Mouse (Mus musculus): ENCODE measurements around the gene Clic1. TPM values are rescaled to one million over a fixed set of nuclear protein-coding genes. Genes with fewer than 3 reads are reported as not detected.

The Clic1 gene
- polyA plus RNA-seq, 2 experiments: 103 to 229 TPM

DNA sequence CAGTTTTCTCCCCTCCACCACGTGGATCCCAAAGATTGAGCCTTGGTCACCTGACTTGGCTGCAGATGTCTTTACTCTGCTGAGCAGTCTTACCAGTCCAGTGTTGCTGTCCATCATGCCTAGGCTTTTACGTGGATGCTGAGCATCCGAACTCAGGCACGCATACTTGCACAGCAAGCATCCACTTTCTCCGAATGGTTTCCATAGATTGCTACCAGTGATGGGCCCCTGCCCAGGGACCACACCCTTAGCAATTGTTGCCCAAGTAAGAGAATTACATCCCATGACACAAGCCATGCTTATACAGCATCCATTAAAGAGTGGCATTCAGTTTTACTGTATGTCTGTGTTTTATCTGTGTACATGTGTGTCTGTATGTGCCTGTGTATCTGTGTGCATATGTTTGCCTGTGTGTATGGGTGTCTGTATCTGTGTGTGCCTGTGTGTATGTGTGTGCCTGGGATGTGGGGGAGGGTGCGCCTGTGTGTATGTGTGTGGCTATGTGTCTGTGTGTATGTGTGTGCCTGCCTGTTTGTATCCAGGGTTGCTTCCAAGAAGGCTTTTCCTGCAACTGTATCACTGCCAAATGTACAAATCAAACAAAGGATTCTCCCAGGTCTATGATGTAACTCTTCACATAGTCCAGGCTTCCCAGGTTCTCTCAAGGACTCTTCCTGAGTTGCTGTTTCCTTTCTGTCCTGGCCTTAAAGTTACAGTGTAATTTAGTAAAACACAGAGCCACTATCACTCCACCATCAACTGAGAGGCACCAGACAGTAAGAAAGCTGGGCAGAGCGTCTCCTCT, 6.1 kb downstream of the Clic1 start:
- DNase-seq (ENCODE audit: low spot score) (no peak), ATAC-seq (ENCODE audit: low FRiP score, low read depth) (no peak)
- Histone ChIP-seq H3K9me3 (ENCODE audit: control insufficient read depth, low read length) (no peaks in the 10 kb centered on the region), H3K27ac (replicated peaks; ENCODE audit: low read depth, low read length) (no peak overlapping the region), H3K36me3 (ENCODE audit: control insufficient read depth, insufficient read depth, low read length) (peaks cover 67% of the 10 kb centered on the region), H3K4me1 (ENCODE audit: control insufficient read depth, insufficient read depth, low read length) (peaks cover 19% of the 10 kb centered on the region), H3K27me3 (ENCODE audit: control insufficient read depth, insufficient read depth, low read length) (no peaks in the 10 kb centered on the region), H3K4me3 (replicated peaks; ENCODE audit: low read length) (no peak overlapping the region), H3K4me2 (replicated peaks; ENCODE audit: low read depth, low read length, severe bottlenecking) (no peak overlapping the region), H3K9ac (ENCODE audit: low read depth, low read length, severe bottlenecking) (no peak overlapping the region)
- WGBS: 92% methylated on average over 7 of the region's 7 CpGs
- TF ChIP-seq POLR2A (IDR thresholded peaks at IDR 0.05; ENCODE audit: borderline replicate concordance, extremely low read depth, insufficient read depth, insufficient read length): no peak

DNA sequence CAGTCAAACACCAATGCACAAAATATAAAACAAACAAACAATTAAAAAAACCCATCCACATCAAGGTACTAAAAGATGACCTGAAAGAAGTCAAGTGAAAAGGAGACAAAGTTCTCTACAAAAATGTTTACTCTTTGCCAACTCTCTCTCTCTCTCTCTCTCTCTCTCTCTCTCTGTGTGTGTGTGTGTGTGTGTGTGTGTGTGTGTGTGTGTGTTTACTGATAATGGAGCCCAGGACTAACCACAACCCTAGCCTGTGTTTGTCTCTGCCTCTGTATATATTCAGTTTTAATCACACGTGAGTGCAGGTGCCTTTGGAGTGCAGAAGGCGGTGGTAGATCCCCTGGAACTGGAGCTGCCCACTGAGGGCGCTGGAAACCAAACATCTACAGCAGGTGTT, 7.3 kb downstream of the Clic1 start:
- DNase-seq (ENCODE audit: low spot score): no peak
- Histone ChIP-seq H3K9ac (ENCODE audit: low read depth, low read length, severe bottlenecking) (no peak overlapping the region), H3K36me3 (ENCODE audit: control insufficient read depth, insufficient read depth, low read length) (peaks cover 77% of the 10 kb centered on the region), H3K27me3 (ENCODE audit: control insufficient read depth, insufficient read depth, low read length) (no peaks in the 10 kb centered on the region), H3K27ac (replicated peaks; ENCODE audit: low read depth, low read length) (no peak overlapping the region), H3K4me1 (ENCODE audit: control insufficient read depth, insufficient read depth, low read length) (peaks cover 17% of the 10 kb centered on the region), H3K9me3 (ENCODE audit: control insufficient read depth, low read length) (no peaks in the 10 kb centered on the region), H3K4me2 (replicated peaks; ENCODE audit: low read depth, low read length, severe bottlenecking) (no peak overlapping the region), H3K4me3 (replicated peaks; ENCODE audit: low read length) (no peak overlapping the region)
- no peak for ATAC-seq (ENCODE audit: low FRiP score, low read depth)
- 77% methylated on average over 3 of the region's 3 CpGs for WGBS
- TF ChIP-seq POLR2A (IDR thresholded peaks at IDR 0.05; ENCODE audit: borderline replicate concordance, extremely low read depth, insufficient read depth, insufficient read length): no peak

DNA sequence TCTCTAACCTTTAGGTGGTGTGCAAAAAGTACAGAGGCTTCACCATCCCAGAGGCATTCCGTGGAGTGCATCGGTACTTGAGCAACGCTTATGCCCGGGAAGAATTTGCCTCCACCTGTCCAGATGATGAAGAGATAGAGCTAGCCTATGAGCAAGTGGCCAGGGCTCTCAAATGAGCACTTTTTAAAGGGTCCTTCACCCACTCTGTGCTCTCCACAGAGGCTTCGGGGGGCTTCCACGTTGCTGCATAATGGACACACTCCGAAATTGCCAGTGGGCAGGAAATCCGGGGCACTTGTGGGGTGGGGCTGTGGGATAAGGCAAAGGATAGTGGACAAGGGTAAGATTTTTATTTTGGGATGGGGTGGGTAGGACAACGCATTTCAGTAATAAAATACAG, 8.6 kb downstream of the Clic1 start:
- no peaks in the 10 kb centered on the region for H3K9me3 ChIP-seq (ENCODE audit: control insufficient read depth, low read length)
- WGBS: 61% methylated on average over 9 of the region's 9 CpGs
- H3K27ac ChIP-seq (replicated peaks; ENCODE audit: low read depth, low read length): no peak overlapping the region
- H3K4me2 ChIP-seq (replicated peaks; ENCODE audit: low read depth, low read length, severe bottlenecking): peak overlapping the region; percentile 89; the same call in 1 of the 2 replicates
- no peak for TF ChIP-seq POLR2A (IDR thresholded peaks at IDR 0.05; ENCODE audit: borderline replicate concordance, extremely low read depth, insufficient read depth, insufficient read length)
- no peaks in the 10 kb centered on the region for H3K27me3 ChIP-seq (ENCODE audit: control insufficient read depth, insufficient read depth, low read length)
- DNase-seq (ENCODE audit: low spot score): no peak
- 0 out of 2 replicates have a peak, but pooled peaks have one; percentile 0 for ATAC-seq (ENCODE audit: low FRiP score, low read depth)
- H3K4me3 ChIP-seq (replicated peaks; ENCODE audit: low read length): 0 out of 2 replicates have a peak overlapping the region, but pooled peaks have one; percentile 61
- no peak overlapping the region for H3K9ac ChIP-seq (ENCODE audit: low read depth, low read length, severe bottlenecking)
- peaks cover 76% of the 10 kb centered on the region for H3K36me3 ChIP-seq (ENCODE audit: control insufficient read depth, insufficient read depth, low read length)
- H3K4me1 ChIP-seq (ENCODE audit: control insufficient read depth, insufficient read depth, low read length): peaks cover 12% of the 10 kb centered on the region

DNA sequence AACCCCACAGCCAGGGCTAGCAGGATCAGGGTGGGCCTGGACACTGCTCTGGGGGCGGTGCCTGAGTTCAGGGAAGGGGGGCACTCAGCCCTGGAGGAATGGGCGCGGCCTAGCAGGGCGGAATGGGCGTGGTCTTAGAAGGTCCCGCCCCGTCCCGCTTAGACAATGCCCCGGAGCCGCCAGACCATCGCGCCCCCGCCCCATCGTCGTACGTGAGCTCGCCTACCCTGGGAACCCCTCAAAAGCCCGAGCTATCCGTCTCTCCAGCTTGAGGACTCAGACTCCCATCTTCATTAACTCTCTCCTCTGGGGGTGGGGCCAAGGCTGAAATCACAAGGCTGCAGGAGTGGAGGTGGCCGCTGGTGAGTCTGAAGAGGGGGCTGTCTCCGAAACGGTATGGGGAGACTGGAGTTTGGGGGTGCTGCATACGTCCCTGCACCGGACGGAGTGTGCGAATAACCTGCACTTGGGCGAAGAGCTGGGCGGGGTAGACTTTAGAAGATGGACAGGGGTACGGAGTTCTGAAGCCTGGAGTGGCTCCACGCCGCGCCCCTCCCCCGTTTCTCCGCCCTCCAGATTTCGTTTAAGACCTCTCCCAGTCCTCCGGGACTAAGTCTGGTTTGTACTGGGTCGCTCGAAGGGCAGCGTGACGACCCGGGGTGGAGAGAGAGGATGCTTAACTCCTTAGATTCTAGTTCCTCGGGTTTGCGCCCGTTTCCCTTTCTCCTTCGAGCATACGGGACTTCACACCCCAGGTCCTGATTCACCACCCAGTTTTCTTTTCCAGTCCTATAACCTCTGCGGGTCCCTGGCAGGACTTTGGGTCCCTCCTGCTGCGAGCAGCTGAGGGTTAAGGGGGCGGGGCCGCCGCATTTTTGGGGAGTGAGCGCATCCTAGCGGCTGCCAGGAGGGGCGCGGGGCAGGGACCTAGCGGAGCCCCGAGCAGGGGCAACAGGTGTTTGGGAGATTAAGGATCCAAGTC, 9.4 kb downstream of the Clic1 start, which contains the start of gene Ddah2:
Gene Ddah2 (plus strand): TSS at position 125 of the 982 bp plus-strand sequence.
- H3K36me3 ChIP-seq (ENCODE audit: control insufficient read depth, insufficient read depth, low read length): peaks cover 69% of the 10 kb centered on the region
- under 1% methylated on average over 56 of the region's 57 CpGs for WGBS
- H3K9me3 ChIP-seq (ENCODE audit: control insufficient read depth, low read length): no peaks in the 10 kb centered on the region
- peak within 1 kb of the TSS; percentile 80 for H3K9ac ChIP-seq (ENCODE audit: low read depth, low read length, severe bottlenecking)
- no peaks in the 10 kb centered on the region for H3K27me3 ChIP-seq (ENCODE audit: control insufficient read depth, insufficient read depth, low read length)
- H3K4me2 ChIP-seq (replicated peaks; ENCODE audit: low read depth, low read length, severe bottlenecking): peak within 1 kb of the TSS; percentile 89
- ATAC-seq (ENCODE audit: low FRiP score, low read depth) (peak; percentile 92), DNase-seq (ENCODE audit: low spot score) (peak; percentile 99)
- peaks cover 12% of the 10 kb centered on the region for H3K4me1 ChIP-seq (ENCODE audit: control insufficient read depth, insufficient read depth, low read length)
- H3K4me3 ChIP-seq (replicated peaks; ENCODE audit: low read length): peak within 1 kb of the TSS; percentile 61
- peak; percentile 44; the same call in 1 of the 2 replicates for TF ChIP-seq POLR2A (IDR thresholded peaks at IDR 0.05; ENCODE audit: borderline replicate concordance, extremely low read depth, insufficient read depth, insufficient read length)
- H3K27ac ChIP-seq (replicated peaks; ENCODE audit: low read depth, low read length): peak within 1 kb of the TSS; percentile 88

DNA sequence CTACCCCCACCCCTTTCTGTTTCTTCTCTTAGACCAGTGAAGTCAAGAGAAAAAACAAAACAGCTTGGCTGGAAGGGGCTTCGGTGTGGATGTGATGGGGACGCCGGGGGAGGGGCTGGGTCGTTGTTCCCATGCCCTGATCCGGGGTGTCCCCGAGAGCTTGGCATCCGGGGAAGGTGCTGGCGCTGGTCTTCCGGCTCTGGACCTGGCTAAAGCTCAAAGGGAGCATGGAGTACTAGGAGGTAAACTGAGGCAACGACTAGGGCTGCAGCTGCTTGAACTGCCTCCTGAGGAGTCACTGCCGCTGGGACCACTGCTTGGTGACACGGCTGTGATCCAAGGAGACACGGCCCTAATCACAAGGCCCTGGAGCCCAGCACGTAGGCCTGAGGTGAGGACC, 10.3 kb downstream of the Clic1 start:
- H3K9ac ChIP-seq (ENCODE audit: low read depth, low read length, severe bottlenecking): peak overlapping the region; percentile 80
- ATAC-seq (ENCODE audit: low FRiP score, low read depth): no peak
- peaks cover 21% of the 10 kb centered on the region for H3K4me1 ChIP-seq (ENCODE audit: control insufficient read depth, insufficient read depth, low read length)
- no peak for DNase-seq (ENCODE audit: low spot score)
- H3K4me2 ChIP-seq (replicated peaks; ENCODE audit: low read depth, low read length, severe bottlenecking): peak overlapping the region; percentile 89
- H3K27ac ChIP-seq (replicated peaks; ENCODE audit: low read depth, low read length): no peak overlapping the region; the same call in 1 of the 2 replicates
- 33% methylated on average over 14 of the region's 14 CpGs for WGBS
- H3K27me3 ChIP-seq (ENCODE audit: control insufficient read depth, insufficient read depth, low read length): peaks cover 3% of the 10 kb centered on the region
- TF ChIP-seq POLR2A (IDR thresholded peaks at IDR 0.05; ENCODE audit: borderline replicate concordance, extremely low read depth, insufficient read depth, insufficient read length): no peak
- H3K4me3 ChIP-seq (replicated peaks; ENCODE audit: low read length): peak overlapping the region; percentile 61
- peaks cover 61% of the 10 kb centered on the region for H3K36me3 ChIP-seq (ENCODE audit: control insufficient read depth, insufficient read depth, low read length)
- H3K9me3 ChIP-seq (ENCODE audit: control insufficient read depth, low read length): no peaks in the 10 kb centered on the region
